Mouse (Mus musculus): ENCODE data around the gene Stambpl1.
A peak's percentile ranks its signal among the peaks of the same experiment; 100 is the strongest.

Stambpl1 gene

GRCm38 (mm10) chr19:34192008-34192963 lies at the start of gene Stambpl1:
Gene Stambpl1 (plus strand): TSS chr19:34192229.
- ATAC-seq (ENCODE audit: low TSS enrichment), result peak; percentile 66

DNA sequence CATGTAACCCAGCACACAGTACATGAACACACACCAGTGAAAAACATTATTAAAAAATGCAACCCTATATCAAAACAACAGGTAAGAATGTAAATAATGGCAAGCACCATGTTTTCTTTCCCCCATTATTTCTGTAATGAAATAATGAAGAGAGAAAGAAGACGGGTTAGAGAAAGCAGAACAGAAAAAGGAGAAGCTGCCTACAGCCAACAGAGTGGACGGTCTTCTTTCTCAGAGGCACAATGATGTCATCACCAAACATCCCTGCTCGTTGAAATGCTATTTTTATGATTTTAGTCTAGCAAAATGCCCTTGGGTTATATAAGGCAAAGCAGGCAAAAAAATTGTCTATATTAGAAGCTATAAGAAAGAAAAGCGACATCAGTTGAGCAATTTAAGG lies 43.6 kb upstream of the Stambpl1 start:
- no peak for ATAC-seq (ENCODE audit: low TSS enrichment)

DNA sequence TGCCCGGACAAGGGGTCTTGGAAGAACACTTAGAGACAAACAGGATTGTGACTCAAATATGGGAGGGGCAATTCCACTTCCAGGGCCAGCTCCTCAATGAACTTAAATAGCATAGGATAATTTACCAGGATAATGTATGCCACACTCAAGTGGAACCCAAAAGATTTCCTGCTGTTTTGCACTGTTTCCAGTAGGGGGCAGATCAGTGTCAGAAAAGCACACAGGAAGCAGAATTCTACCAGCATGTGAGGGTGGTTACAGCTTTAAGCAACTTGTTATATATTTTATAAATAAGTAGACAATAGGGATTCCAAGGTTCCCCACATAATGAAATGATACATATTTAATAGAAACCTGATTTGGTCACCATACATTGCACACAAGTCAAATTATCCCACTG lies 40.1 kb upstream of the Stambpl1 start:
- peak; percentile 72; the same call in 1 of the 2 replicates for ATAC-seq (ENCODE audit: low TSS enrichment)

- no peak for ATAC-seq (ENCODE audit: low TSS enrichment)
Observed at GRCm38 (mm10) chr19:34153263-34154144, 38.5 kb upstream of the Stambpl1 start.

DNA sequence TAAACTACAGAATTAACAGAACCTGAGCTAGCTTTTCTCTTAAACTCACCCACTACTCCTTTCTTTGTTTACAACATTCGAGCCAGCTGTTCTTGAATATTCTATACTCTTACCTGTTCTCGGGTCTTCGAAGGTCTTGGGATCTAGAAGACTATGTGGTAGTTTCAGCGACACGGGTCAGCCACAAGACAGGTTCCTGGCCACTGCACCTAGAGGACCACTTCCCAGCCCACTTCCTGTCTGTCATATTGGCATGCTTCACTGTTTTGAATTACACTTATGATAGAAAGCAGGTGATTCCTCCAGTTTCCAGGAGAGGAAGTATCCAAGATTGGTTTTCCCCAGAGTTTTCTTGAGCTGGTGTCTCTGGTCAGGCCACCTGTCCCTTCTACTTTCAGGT lies 29.3 kb upstream of the Stambpl1 start:
- ATAC-seq (ENCODE audit: low TSS enrichment), result no peak

DNA sequence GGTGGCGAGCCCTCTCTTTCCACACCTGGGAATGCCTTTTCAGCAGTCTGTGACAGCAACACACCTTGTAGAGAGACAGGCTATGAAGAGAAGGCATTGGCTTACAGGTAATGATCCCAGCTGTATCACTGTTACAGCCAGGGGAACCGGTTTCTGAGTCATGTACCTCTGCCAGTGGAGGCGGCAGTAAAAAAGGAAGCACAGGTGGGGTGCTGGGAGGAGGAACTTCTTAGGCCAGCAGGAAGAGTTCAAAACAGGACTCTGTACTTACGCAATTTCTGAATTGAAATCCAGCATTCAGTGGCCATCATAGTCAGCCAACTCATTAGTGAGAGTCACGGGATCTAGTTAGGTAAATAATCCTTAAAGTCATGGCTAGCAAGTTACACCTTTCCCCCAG lies 26.1 kb upstream of the Stambpl1 start, which contains the start of gene Ankrd22:
Gene Ankrd22 (minus strand): TSS at position 163 of the 400 bp plus-strand sequence.
- no peak for ATAC-seq (ENCODE audit: low TSS enrichment)

- ATAC-seq (ENCODE audit: low TSS enrichment), result no peak
Observed at GRCm38 (mm10) chr19:34166386-34166785, 25.6 kb upstream of the Stambpl1 start.

DNA sequence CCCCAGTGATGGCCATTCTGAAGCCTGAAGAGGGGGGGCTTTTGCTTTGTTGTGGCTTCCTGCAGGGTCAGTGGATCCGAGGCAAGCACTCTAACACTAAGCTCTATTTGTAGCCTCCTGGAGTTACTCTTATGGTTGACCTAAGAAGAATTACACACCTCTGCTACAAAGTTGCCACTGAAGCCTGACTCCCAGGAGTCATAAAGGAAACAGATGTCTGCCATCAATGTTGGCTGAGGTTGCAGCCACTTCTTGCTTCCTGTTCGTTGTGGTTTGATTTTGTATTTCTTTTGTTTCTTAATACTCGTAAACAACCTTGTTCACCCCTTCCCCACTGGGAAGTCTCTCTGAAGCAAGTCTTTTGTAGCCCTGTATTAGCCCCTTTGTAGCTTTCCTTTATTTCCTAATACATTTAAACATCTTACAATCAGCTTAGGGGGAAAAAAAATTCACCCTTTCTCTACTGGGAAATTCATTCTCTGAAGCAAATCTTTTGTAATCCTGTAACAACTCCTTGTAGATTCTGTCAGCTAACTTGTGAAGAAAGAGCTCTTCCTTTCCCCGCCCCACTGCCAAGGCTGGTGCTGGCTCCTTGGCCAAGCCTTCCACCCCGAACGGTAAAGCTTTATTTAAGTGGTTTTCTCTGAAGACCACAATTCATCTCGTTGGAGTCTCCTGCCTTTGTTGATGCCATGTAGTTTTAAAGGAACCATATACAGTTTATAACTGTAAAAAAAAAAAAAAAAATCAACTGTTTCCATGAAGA lies 23.9 kb upstream of the Stambpl1 start:
- no peak for ATAC-seq (ENCODE audit: low TSS enrichment)

- no peak for ATAC-seq (ENCODE audit: low TSS enrichment)
Observed at GRCm38 (mm10) chr19:34169121-34169520, 22.9 kb upstream of the Stambpl1 start.

GRCm38 (mm10) chr19:34171167-34171566 lies 20.9 kb upstream of the Stambpl1 start:
- no peak for ATAC-seq (ENCODE audit: low TSS enrichment)

DNA sequence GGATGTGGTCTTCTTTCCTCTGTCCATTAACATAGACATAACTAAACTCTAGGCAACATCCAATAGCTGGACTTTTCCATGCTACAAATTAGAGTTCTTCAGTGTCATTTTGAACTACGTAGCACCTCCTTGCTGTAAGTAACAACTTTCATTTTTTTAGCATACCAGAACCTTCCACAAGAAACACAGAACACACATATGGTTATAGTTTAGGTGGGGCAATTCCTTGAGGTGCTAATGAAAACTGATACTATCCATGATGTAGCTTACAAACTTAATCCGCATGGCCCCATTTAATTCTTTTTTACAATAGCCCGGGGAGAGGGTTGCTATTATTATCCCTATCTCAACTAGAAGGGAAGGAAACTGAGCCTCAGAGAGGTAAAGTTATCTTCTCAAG lies 18.0 kb upstream of the Stambpl1 start:
- ATAC-seq (ENCODE audit: low TSS enrichment), result no peak

DNA sequence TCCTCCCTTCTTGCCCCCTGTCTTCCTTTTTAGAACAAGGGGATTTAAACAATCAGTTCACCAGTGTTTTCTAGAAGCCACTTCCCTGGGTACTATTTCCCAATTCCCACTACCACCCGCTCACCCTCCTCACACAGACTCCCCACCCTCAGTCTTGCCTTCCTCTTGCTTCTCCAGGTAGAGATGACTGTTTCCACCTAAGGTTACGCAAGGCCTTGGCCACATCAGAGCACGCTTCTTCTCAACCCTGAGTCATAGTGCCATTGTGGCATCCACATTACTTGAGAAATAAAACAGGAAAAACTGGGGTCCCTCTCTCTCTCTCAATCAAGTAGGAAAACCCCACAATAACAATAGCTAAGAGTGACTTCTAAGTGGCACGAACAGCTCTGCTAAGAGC lies 12.9 kb upstream of the Stambpl1 start:
- ATAC-seq (ENCODE audit: low TSS enrichment), result no peak

DNA sequence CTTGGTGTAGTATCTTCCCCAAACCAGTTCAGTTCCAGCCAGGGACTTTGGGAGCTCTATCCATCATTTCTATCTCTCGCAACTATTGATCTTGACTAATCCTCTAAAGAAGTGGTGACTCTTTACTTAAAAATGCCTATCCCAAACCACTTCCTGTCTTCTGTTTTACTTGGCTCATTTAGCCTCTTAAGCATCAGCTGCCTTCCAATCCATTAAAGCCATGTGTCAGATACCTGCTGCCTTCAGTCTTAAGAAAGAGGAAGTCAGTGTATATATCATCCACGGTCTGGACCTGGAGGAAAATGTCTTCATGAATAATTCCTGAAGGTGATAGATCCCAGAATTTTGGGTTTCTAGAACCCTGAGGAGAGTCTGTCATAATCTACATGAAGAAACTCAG lies 11.7 kb upstream of the Stambpl1 start:
- no peak for ATAC-seq (ENCODE audit: low TSS enrichment)

GRCm38 (mm10) chr19:34181234-34181633 lies 10.8 kb upstream of the Stambpl1 start:
- ATAC-seq (ENCODE audit: low TSS enrichment), result no peak

DNA sequence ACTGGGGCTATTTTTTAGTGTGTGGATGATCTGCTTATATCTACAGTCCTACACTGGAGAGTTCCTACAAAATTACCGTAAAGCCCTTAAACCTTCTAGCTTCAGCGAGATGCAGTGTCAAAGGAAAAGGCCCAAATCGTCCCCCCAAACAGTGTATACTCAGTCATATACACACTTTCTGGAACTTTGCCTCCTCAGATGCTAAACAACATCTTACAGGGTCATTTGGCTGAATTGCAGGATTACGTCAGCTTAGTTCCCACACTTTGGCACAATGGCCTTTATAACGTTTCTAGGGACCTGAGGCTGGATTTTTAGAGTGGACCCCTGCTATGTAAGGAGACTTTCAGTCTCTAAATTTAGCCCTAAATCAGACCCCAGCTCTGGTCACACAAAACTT lies 9.5 kb upstream of the Stambpl1 start:
- no peak for ATAC-seq (ENCODE audit: low TSS enrichment)

- no peak for ATAC-seq (ENCODE audit: low TSS enrichment)
Observed at GRCm38 (mm10) chr19:34186845-34187244, 5.2 kb upstream of the Stambpl1 start.

DNA sequence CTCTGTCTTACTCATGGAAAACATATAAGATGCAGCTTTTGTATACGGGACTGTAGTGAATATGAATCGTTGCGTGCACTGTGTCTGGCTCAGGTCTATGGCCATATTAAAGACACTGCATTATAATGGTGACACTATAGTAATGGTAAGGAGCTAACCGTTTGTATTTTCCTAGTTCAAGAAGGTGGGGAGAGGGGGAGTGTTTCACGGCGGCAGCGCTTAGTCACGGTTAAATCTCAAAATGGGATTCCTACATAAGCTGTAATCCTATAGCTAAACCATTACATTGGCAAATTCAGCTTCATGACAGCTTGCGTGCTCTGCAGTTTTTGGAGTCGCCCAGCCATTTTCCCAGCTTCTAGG lies 403 bp upstream of the Stambpl1 start:
- ATAC-seq (ENCODE audit: low TSS enrichment), result peak; percentile 42

GRCm38 (mm10) chr19:34193149-34193548 lies 1.1 kb downstream of the Stambpl1 start:
- ATAC-seq (ENCODE audit: low TSS enrichment), result no peak

DNA sequence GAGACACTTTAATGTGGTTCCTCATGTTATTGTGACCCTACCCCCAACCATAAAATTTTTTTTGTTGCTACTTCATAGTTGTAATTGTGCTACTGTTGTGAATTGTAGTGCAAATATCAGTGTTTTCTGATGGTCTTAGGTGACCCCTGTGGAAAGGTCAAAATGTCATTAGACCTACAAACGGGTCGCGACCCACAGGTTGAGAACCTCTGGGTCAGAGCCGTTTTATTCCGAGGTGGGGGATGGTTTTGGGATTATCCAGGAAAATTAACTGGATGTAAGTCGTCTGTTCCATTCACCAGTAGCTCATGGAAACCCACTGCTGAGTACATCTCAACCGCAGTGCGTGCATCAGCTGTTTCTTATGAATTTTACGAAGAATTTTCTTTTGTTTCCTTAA lies 1.7 kb downstream of the Stambpl1 start:
- ATAC-seq (ENCODE audit: low TSS enrichment), result no peak

DNA sequence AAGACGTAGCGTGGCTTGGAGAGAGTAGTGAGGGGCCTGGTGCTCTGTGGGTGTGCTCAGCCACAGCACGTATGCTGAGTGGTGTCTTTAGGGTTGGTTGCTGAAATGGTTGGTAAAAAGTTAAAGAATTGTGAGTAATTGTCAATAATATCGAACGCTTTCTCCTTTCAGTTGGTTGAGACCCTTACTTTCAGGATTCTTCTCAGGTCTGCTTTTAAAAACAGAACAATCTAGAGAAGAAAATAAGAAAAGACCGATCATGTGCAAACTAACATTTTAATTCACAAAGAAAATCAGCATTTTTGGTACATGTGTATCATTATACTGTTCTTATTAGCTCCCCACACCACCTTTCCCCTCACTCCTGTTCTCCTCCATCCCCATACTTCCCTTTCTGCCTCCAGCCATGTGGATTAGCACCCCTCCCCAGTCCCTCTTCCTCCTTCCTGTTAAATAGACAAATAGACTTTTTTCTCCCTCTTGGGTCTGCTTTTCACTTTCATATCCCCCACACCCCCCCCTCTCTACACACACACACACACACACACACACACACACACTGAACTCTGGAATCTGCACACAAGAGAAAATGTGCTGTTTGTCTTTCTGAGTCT lies 2.2 kb downstream of the Stambpl1 start:
- ATAC-seq (ENCODE audit: low TSS enrichment), result no peak

- ATAC-seq (ENCODE audit: low TSS enrichment), result no peak
Observed at GRCm38 (mm10) chr19:34195031-34195430, 3.0 kb downstream of the Stambpl1 start.

Data from frontal cortex, adult (tissue).